Mouse (Mus musculus) liver, adult 10 weeks (tissue): ENCODE measurements around the gene Npy5r. TPM values are rescaled to one million over a fixed set of nuclear protein-coding genes. Genes with fewer than 3 reads are reported as not detected.

Experiments used
- polyA plus RNA-seq: library from polyadenylated mRNA; stranded (reverse); fragments of 350-450 nt; fragmentation: Illumina TruSeq; extraction: RNeasy Lipid Tissue Mini Kit (QIAGEN cat#74804); gene quantifications from one replicate; pipeline ENCODE4 v1.2.3, GENCODE M21; 2014; ENCODE audit warnings: low read depth, low replicate concordance

The Npy5r gene
- polyA plus RNA-seq = not detected

GRCm38 (mm10) chr8:66687511-66688329, at the start of gene Npy5r:
Npy5r (minus strand) TSS chr8:66688128.

GRCm38 (mm10) chr8:66696970-66697843, 9.3 kb upstream of the Npy5r start, which contains the start of gene Npy1r:
Npy1r (plus strand) TSS chr8:66697192.

Other genes starting within 250 kb of the Npy5r start
- 4.3 TPM for gene Tma16, start 201.6 kb downstream of the Npy5r start, polyA plus RNA-seq
- gene Tktl2, start 176.4 kb downstream of the Npy5r start, polyA plus RNA-seq = not detected
- 0.13 TPM for gene Npy1r, start 9.1 kb upstream of the Npy5r start, polyA plus RNA-seq
- gene Naf1, start 172.1 kb upstream of the Npy5r start, polyA plus RNA-seq = 8.6 TPM